Mouse (Mus musculus) layer of hippocampus, postnatal 14 days (tissue): ENCODE measurements around the gene Nox3. TPM values are rescaled to one million over a fixed set of nuclear protein-coding genes. Genes with fewer than 3 reads are reported as not detected.

Experiments
- DNase-seq, 2 experiments: peaks; one replicate each; pipeline ENCODE4 v3.0.0; 2021 to 2022; ENCODE audit warnings: low spot score in 2 of 2, mixed read lengths in 1 of 2
- total RNA-seq, 2 experiments: library from RNA; stranded (reverse); gene quantifications; 2 replicates each; pipeline ENCODE4 v1.2.3; 2021

The Nox3 gene
- total RNA-seq, 2 experiments from 2014 or later, result not detected

GRCm38 (mm10) chr17:3610928-3611780 lies 84.9 kb downstream of the Nox3 start:
- peak; percentile 22 for DNase-seq

- DNase-seq, result no peak
Observed at GRCm38 (mm10) chr17:3610307-3610754, 85.7 kb downstream of the Nox3 start.

- DNase-seq, result peak in 1 of 2 experiments; percentile 16
Observed at GRCm38 (mm10) chr17:3602954-3603672, 92.9 kb downstream of the Nox3 start.

- DNase-seq, result no peak
Observed at GRCm38 (mm10) chr17:3598393-3598792, 97.7 kb downstream of the Nox3 start.

- DNase-seq, result no peak
Observed at GRCm38 (mm10) chr17:3597866-3598265, 98.2 kb downstream of the Nox3 start.

GRCm38 (mm10) chr17:3597130-3597529 lies 98.9 kb downstream of the Nox3 start:
- no peak for DNase-seq

Other genes starting within 250 kb of the Nox3 start
- gene Cldn20, start 163.7 kb downstream of the Nox3 start, total RNA-seq, result not detected
- 1 to 10 TPM; 5.4 to 6.4 TPM for gene Tfb1m, start 138.5 kb downstream of the Nox3 start, total RNA-seq